Mouse (Mus musculus) gastrocnemius, postnatal 25 days (tissue): ENCODE measurements around the gene Lmx1a. TPM values are rescaled to one million over a fixed set of nuclear protein-coding genes. Genes with fewer than 3 reads are reported as not detected.

ENCODE experiments used
- DNase-seq: peaks from one replicate; pipeline ENCODE4 v3.0.0; 2022
- total RNA-seq, 2 experiments: library from RNA; stranded (reverse); gene quantifications; 1 replicate in 1 of 2; 2 replicates in 1 of 2; pipeline ENCODE4 v1.2.3; 2021

Lmx1a gene
- total RNA-seq, 2 experiments from 2014 or later: 0.43 to 0.51 TPM

DNA sequence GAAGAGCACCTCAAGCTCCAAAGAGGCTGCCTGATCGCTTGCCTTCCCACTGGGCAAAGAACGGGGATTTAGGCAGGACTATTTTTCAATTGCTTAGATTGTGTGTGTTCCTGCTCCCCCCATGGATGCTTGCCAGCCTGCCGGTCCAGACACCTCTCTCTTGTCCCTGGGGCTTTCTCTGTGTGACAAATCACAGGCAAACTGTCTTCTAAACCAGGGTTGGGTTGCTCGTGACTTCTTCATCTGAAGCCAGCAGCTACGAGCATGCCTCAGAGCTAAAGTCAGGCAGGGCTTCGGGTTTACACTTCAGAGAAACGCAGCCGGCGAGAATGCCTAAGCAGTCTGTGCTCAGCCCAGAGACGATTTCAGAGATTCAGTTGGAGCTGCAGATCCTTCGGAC is 189.3 kb downstream of the Lmx1a start:
- DNase-seq: no peak

DNA sequence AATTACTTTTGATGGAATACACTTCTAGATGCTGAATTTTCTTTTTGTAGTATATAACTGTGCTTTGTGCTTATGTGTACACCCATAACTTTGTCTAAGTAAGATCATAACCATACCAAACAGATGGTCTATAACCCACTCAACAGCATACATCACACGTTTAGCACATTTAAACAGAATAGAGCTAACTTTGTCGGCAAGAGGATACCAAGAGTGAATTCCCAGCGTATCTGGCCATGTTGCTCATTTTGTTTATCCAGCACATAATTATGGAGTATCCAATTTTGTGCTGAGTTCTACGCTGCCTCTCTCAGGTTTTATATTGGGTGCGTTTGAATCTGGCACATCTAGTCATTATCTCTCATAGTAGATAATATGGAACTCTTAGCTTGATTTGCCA is 196.7 kb downstream of the Lmx1a start:
- no peak for DNase-seq

DNA sequence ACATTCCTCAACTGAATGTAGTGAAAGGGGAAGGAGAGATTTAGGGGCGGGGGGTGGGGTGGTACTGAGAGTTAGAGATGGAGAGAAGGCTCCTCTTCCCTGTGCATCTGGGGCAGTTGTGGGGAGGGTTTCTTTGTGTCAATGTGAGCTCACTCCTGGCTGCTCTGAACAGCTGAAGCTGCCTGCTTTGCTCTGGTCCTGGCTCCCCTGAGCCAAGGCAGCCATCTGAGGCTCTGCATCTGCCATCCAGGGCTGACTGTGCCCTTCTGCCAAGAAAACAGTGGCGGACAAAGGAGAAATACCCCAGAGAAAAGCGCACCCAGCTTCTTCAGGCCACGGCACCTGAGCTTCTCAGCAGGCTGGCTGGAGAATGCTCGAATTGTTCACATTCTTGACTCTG is 199.1 kb downstream of the Lmx1a start:
- DNase-seq: no peak

DNA sequence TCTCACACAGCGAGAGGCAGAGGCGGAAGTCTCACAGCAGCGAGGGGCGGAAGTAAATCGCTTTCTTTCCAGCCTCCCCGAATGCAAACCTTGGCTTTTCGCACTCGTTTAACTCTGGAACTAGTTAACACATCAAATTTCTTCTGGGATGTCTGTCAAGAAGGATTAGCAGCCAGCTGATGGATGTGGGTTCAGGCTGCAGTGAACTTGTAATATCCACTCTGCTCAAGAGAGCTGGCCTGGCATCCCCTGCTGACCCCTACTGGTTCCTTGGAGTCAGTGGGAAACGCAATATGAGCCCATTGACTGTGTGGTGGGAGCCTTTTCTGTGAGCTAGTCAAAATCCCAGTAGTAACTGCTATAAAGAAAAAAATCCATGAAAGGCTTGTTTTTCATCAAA is 199.8 kb downstream of the Lmx1a start:
- no peak for DNase-seq

DNA sequence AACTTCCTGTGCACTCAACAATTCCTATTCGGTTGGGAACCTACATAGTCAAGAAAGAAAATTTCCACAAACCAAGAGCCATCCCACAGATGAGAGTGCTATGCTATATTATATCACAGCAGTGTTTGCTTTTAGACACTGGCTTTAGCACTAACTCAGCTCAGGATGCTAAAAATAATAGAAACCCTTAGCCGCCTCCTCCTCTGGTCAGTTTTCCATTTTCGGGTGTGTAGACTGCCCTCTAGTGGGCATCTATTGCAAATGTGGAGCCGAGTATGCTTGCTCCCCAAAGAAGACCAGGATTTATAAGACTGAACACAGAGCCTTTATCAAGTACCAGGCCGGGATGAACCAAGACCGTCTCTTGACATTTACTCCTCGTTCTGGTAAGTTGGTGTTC is 207.2 kb downstream of the Lmx1a start:
- DNase-seq: no peak

Other genes with a start within 250 kb of the Lmx1a start
- 1 to 10 TPM in 1 of 2 experiments, under 1 TPM in 1; 0.32 to 4.2 TPM for gene Lrrc52, start 222.5 kb upstream of the Lmx1a start, total RNA-seq
- 10 to 100 TPM; 24.9 to 51.0 TPM for gene Rxrg, start 90.9 kb upstream of the Lmx1a start, total RNA-seq